Mouse (Mus musculus) mesoderm, embryonic 11.5 days (tissue): ENCODE results near the gene Eefsec.

ENCODE experiments used
- DNase-seq: peaks from one replicate; pipeline ENCODE4 v3.0.0-alpha.2; 2012; ENCODE audit warnings: low read depth, low spot score

The Eefsec gene

GRCm38 (mm10) chr6:88446063-88447002 lies at the start of gene Eefsec:
Gene Eefsec (minus strand): TSS chr6:88446539.
- peak; percentile 82 for DNase-seq

- no peak for DNase-seq
Measured at GRCm38 (mm10) chr6:88493712-88494111, 47.4 kb upstream of the Eefsec start.

- no peak for DNase-seq
Measured at GRCm38 (mm10) chr6:88490629-88491354, 44.5 kb upstream of the Eefsec start.

GRCm38 (mm10) chr6:88489834-88490233 lies 43.5 kb upstream of the Eefsec start:
- no peak for DNase-seq

GRCm38 (mm10) chr6:88489026-88489425 lies 42.7 kb upstream of the Eefsec start:
- no peak for DNase-seq

GRCm38 (mm10) chr6:88486893-88487292 lies 40.6 kb upstream of the Eefsec start:
- peak; percentile 37 for DNase-seq

- DNase-seq: no peak
Measured at GRCm38 (mm10) chr6:88485378-88485777, 39.0 kb upstream of the Eefsec start.

- DNase-seq: no peak
Measured at GRCm38 (mm10) chr6:88483913-88484312, 37.6 kb upstream of the Eefsec start.

- no peak for DNase-seq
Measured at GRCm38 (mm10) chr6:88483111-88483510, 36.8 kb upstream of the Eefsec start.

GRCm38 (mm10) chr6:88480421-88480820 lies 34.1 kb upstream of the Eefsec start:
- no peak for DNase-seq

GRCm38 (mm10) chr6:88469878-88470277 lies 23.5 kb upstream of the Eefsec start:
- DNase-seq: no peak

GRCm38 (mm10) chr6:88465181-88465920 lies 19.0 kb upstream of the Eefsec start, which contains the start of gene Ruvbl1:
Gene Ruvbl1 (plus strand): TSS chr6:88465409.
- DNase-seq: peak; percentile 95

- no peak for DNase-seq
Measured at GRCm38 (mm10) chr6:88454545-88454944, 8.2 kb upstream of the Eefsec start.

GRCm38 (mm10) chr6:88447454-88447853 lies 1.1 kb upstream of the Eefsec start:
- DNase-seq: no peak

GRCm38 (mm10) chr6:88445661-88446060 lies 678 bp downstream of the Eefsec start:
- no peak for DNase-seq

GRCm38 (mm10) chr6:88444076-88444750 lies 2.1 kb downstream of the Eefsec start:
- no peak for DNase-seq

- DNase-seq: no peak
Measured at GRCm38 (mm10) chr6:88443446-88443845, 2.9 kb downstream of the Eefsec start.

- DNase-seq: no peak
Measured at GRCm38 (mm10) chr6:88442551-88442950, 3.8 kb downstream of the Eefsec start.

- DNase-seq: no peak
Measured at GRCm38 (mm10) chr6:88439056-88439455, 7.3 kb downstream of the Eefsec start.

GRCm38 (mm10) chr6:88435609-88436008 lies 10.7 kb downstream of the Eefsec start:
- no peak for DNase-seq

- peak; percentile 34 for DNase-seq
Measured at GRCm38 (mm10) chr6:88431202-88431601, 15.1 kb downstream of the Eefsec start.
